Mouse (Mus musculus) adrenal gland, postnatal 36 days (tissue): ENCODE data around the gene Paf1. TPM values are rescaled to one million over a fixed set of nuclear protein-coding genes. Genes with fewer than 3 reads are reported as not detected.

Experiments used
- DNase-seq, 2 experiments: peaks; one replicate each; pipeline ENCODE4 v3.0.0; 2021; ENCODE audit warnings: mixed read lengths in 1 of 2
- total RNA-seq, 2 experiments: library from RNA; stranded (reverse); gene quantifications; 2 replicates each; pipeline ENCODE4 v1.2.3; 2021

Gene Paf1
- total RNA-seq, 2 experiments from 2014 or later = 67.3 to 77.7 TPM

GRCm38 (mm10) chr7:28436271-28436904, 43.6 kb downstream of the Paf1 start:
- peak; percentile 100 for DNase-seq

GRCm38 (mm10) chr7:28436932-28437570, 44.3 kb downstream of the Paf1 start, which contains the start of gene Gmfg:
TSS of gene Gmfg (plus strand) at chr7:28437447.
- DNase-seq = peak; percentile 78 to 81

- DNase-seq = no peak
Measured at GRCm38 (mm10) chr7:28437964-28438363, 45.2 kb downstream of the Paf1 start.

GRCm38 (mm10) chr7:28438771-28439170, 46.0 kb downstream of the Paf1 start:
- no peak for DNase-seq

GRCm38 (mm10) chr7:28440739-28441138, 48.0 kb downstream of the Paf1 start:
- DNase-seq = peak in 1 of 2 experiments; percentile 53

GRCm38 (mm10) chr7:28441776-28442485, 49.2 kb downstream of the Paf1 start:
- no peak for DNase-seq

- no peak for DNase-seq
Measured at GRCm38 (mm10) chr7:28442688-28443087, 49.9 kb downstream of the Paf1 start.

- no peak for DNase-seq
Measured at GRCm38 (mm10) chr7:28444344-28444974, 51.7 kb downstream of the Paf1 start.

- peak; percentile 82 to 89 for DNase-seq
Measured at GRCm38 (mm10) chr7:28446446-28446845, 53.7 kb downstream of the Paf1 start.

- DNase-seq = peak; percentile 53 to 59
Measured at GRCm38 (mm10) chr7:28447101-28447830, 54.5 kb downstream of the Paf1 start.

GRCm38 (mm10) chr7:28447865-28448820, 55.4 kb downstream of the Paf1 start:
- no peak for DNase-seq

Other genes with a start within 250 kb of the Paf1 start
- gene Fbl, start 223.2 kb upstream of the Paf1 start, total RNA-seq = 100 to 1,000 TPM in 1 of 2 experiments, 10 to 100 TPM in 1; 92.2 to 134 TPM
- gene Dyrk1b, start 213.5 kb upstream of the Paf1 start, total RNA-seq = 10 to 100 TPM; 27.3 to 31.4 TPM
- gene Eid2, start 125.1 kb upstream of the Paf1 start, total RNA-seq = 10 to 100 TPM; 25.2 to 51.2 TPM
- 10 to 100 TPM; 13.7 to 18.4 TPM for gene Eid2b, start 115.2 kb upstream of the Paf1 start, total RNA-seq
- 1 to 10 TPM in 1 of 2 experiments, not detected in 1; 1.1 TPM for gene Selenov, start 101.8 kb upstream of the Paf1 start, total RNA-seq
- gene Dll3, start 90.7 kb upstream of the Paf1 start, total RNA-seq = under 1 TPM in 1 of 2 experiments, not detected in 1; 0.89 TPM
- gene Timm50, start 80.9 kb upstream of the Paf1 start, total RNA-seq = 100 to 1,000 TPM in 1 of 2 experiments, 10 to 100 TPM in 1; 84.0 to 102 TPM
- 100 to 1,000 TPM; 122 to 287 TPM for gene Supt5, start 54.2 kb upstream of the Paf1 start, total RNA-seq
- gene Rps16, start 42.3 kb upstream of the Paf1 start, total RNA-seq = 1,000 to 10,000 TPM; 1,072 to 1,115 TPM
- 10 to 100 TPM; 19.0 to 27.2 TPM for gene Plekhg2, start 20.4 kb upstream of the Paf1 start, total RNA-seq
- gene Zfp36, start 12.7 kb upstream of the Paf1 start, total RNA-seq = 10 to 100 TPM; 19.0 to 26.1 TPM
- 10 to 100 TPM; 33.6 to 47.4 TPM for gene Med29, start 243 bp upstream of the Paf1 start, total RNA-seq
- gene Gmfg, start 44.5 kb downstream of the Paf1 start, total RNA-seq = 1 to 10 TPM; 6.7 to 8.1 TPM
- gene Lrfn1, start 59.0 kb downstream of the Paf1 start, total RNA-seq = 10 to 100 TPM; 15.6 to 17.5 TPM
- not detected for gene Ifnl2, start 117.5 kb downstream of the Paf1 start, total RNA-seq
- not detected for gene Ifnl3, start 129.9 kb downstream of the Paf1 start, total RNA-seq
- gene Sycn, start 147.9 kb downstream of the Paf1 start, total RNA-seq = not detected
- under 1 TPM in 1 of 2 experiments, not detected in 1; 0.20 TPM for gene Nccrp1, start 154.3 kb downstream of the Paf1 start, total RNA-seq
- gene Samd4b, start 205.2 kb downstream of the Paf1 start, total RNA-seq = 10 to 100 TPM; 62.5 to 69.8 TPM
- gene Pak4, start 205.2 kb downstream of the Paf1 start, total RNA-seq = 10 to 100 TPM; 28.0 to 30.0 TPM
- gene Acp7, start 238.4 kb downstream of the Paf1 start, total RNA-seq = not detected